Mouse (Mus musculus): Measurements from ENCODE around the gene Ccz1. TPM values are rescaled to one million over a fixed set of nuclear protein-coding genes. Genes with fewer than 3 reads are reported as not detected.

Gene Ccz1
- 87.4 and 98.1 TPM in 2 replicates for polyA plus RNA-seq (2015; fragmentation: Nextera tagmentation; extraction: Ambion mirVana)

DNA sequence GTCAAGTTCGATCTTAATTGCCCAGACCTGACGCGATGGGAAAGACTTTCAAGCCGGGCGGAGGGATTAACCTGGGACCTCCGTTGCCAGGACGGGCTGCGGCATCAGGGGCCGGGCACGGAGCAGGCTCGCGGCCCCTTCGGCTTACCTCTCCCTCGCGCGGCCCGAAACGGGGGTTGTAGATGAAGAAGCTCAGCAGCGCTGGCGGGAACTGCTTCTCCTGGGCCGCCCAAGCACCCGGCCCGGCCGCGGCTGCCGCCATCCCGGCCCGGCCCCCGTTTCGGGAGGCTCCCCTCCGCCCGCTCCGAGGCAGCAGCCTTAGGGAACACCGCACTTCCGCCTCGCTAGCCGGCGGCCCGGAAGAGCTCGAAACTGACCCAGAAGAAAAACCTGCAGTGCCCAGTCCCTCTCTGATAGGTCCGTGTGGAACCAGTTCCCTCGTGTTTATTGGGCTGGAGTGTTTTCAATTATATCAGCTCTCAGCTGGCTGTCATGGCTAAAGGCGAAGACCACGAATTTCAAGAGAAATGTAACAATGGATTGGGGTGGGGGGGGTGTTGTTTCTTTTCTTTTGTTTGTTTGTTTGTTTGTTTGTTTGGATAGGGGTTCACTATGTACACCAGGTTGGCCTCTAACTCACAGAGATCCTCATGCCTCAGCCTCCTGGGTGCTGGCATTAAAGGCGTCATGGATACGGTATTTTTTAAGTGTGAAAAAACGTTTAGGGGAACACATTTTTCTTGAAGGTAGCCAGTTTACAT, at the start of gene Ccz1:
TSS of gene Ccz1 (minus strand) at position 327 of the 761 bp plus-strand sequence.
- peak; percentile 100 for ATAC-seq
- no peak for TF ChIP-seq CTCF (IDR thresholded peaks at IDR 0.05)
- TF ChIP-seq EP300 (IDR thresholded peaks at IDR 0.05), result peak; percentile 30; the same call in 1 of the 2 replicates
- H3K27me3 ChIP-seq (replicated peaks; ENCODE audit: insufficient read depth, low read length), result no peaks in the 10 kb centered on the region
- peak within 1 kb of the TSS; percentile 87 for H3K9ac ChIP-seq (replicated peaks; ENCODE audit: low read depth)
- no peaks in the 10 kb centered on the region for H3K9me3 ChIP-seq (ENCODE audit: low read length)
- WGBS, result 3% methylated on average over 47 of the region's 47 CpGs
- no peaks in the 10 kb centered on the region for H3K4me1 ChIP-seq (ENCODE audit: insufficient read depth, low read depth, low read length)
- H3K4me2 ChIP-seq (replicated peaks; ENCODE audit: low read depth, low read length), result peak within 1 kb of the TSS; percentile 60
- peak within 1 kb of the TSS; percentile 87 for H3K27ac ChIP-seq (ENCODE audit: low read length)
- peak; percentile 96 for DNase-seq (ENCODE audit: low spot score)
- peaks cover 21% of the 10 kb centered on the region for H3K36me3 ChIP-seq (ENCODE audit: insufficient read depth, low read length)
- peak within 1 kb of the TSS; percentile 98 for H3K4me3 ChIP-seq (ENCODE audit: low read depth, low read length)

DNA sequence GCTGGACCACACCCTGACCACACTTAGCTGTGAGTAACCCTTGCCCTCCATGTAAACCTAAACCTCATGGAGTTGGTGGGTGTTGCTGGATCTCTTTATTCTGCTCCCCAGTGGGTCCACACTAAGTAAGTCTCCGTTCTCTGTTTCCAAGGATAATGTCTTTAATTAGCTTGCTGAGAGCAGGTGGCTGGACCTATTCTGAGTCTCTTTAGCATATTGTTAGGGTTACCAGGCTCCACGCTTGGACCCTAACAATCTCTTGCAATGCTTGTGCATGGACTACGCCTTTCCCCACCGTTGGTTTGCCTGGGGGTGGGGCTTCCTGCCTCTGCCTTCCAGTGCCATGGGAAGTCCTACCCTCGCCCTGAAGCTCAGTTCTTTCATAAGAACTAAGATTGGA, 49.4 kb upstream of the Ccz1 start:
- DNase-seq (ENCODE audit: low spot score), result no peak
- no peak overlapping the region for H3K4me2 ChIP-seq (replicated peaks; ENCODE audit: low read depth, low read length)
- WGBS, result 74% methylated on average over 5 of the region's 5 CpGs
- H3K36me3 ChIP-seq (ENCODE audit: insufficient read depth, low read length), result no peaks in the 10 kb centered on the region
- no peak overlapping the region for H3K9ac ChIP-seq (replicated peaks; ENCODE audit: low read depth)
- H3K4me1 ChIP-seq (ENCODE audit: insufficient read depth, low read depth, low read length), result no peaks in the 10 kb centered on the region
- no peak for ATAC-seq
- H3K27me3 ChIP-seq (replicated peaks; ENCODE audit: insufficient read depth, low read length), result no peaks in the 10 kb centered on the region
- H3K27ac ChIP-seq (ENCODE audit: low read length), result no peak overlapping the region
- no peak overlapping the region for H3K4me3 ChIP-seq (ENCODE audit: low read depth, low read length)
- TF ChIP-seq CTCF (IDR thresholded peaks at IDR 0.05), result no peak
- no peak for TF ChIP-seq EP300 (IDR thresholded peaks at IDR 0.05)
- no peaks in the 10 kb centered on the region for H3K9me3 ChIP-seq (ENCODE audit: low read length)

DNA sequence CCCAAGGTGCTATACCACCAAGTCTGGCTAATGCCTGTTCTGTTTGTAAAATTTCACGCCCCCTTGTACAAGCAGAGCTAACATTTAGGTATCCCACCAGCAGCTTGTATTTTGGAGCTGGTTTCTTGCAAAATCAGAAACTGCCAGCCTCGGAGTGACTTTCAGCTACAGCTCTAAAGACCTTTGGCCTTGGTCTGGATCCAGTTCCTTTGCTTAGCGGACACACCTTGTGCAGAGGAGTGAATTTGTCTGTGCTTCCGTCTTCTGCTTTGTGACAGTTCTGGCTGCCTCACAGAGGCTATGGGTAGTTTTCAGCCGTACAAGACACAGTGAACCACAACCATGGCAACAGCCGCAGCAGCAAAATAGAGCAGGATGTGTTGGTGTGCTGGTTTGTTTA, 39.7 kb upstream of the Ccz1 start:
- ATAC-seq (no peak), DNase-seq (ENCODE audit: low spot score) (no peak)
- WGBS, result 79% methylated on average over 6 of the region's 6 CpGs
- TF ChIP-seq CTCF (IDR thresholded peaks at IDR 0.05) (no peak), EP300 (IDR thresholded peaks at IDR 0.05) (no peak)
- H3K9ac ChIP-seq (replicated peaks; ENCODE audit: low read depth), result no peak overlapping the region
- H3K27me3 ChIP-seq (replicated peaks; ENCODE audit: insufficient read depth, low read length), result no peaks in the 10 kb centered on the region
- no peak overlapping the region for H3K4me2 ChIP-seq (replicated peaks; ENCODE audit: low read depth, low read length)
- H3K4me3 ChIP-seq (ENCODE audit: low read depth, low read length), result no peak overlapping the region
- no peaks in the 10 kb centered on the region for H3K4me1 ChIP-seq (ENCODE audit: insufficient read depth, low read depth, low read length)
- H3K36me3 ChIP-seq (ENCODE audit: insufficient read depth, low read length), result no peaks in the 10 kb centered on the region
- no peaks in the 10 kb centered on the region for H3K9me3 ChIP-seq (ENCODE audit: low read length)
- no peak overlapping the region for H3K27ac ChIP-seq (ENCODE audit: low read length)

DNA sequence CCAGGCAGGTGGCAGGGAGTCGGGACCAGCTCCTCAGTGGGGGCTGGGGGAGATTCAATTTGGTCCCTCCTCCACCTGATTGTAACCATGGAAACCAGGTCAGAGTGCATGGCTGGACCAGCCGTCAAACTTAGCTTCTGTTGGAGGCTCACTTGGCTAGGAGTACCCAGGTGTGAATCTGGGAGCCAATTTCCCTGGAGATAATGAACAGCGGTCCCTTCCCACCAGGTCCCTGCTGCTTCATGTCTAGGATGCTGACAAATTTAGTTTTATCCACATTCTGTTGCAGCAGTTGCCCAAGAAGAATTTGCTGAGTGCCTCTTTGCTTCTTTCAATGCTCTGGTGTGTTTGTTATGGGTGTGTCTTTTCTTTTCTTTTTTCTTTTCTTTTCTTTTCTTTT, 38.8 kb upstream of the Ccz1 start:
- H3K9me3 ChIP-seq (ENCODE audit: low read length), result no peaks in the 10 kb centered on the region
- WGBS, result 34% methylated on average over 3 of the region's 3 CpGs
- no peaks in the 10 kb centered on the region for H3K27me3 ChIP-seq (replicated peaks; ENCODE audit: insufficient read depth, low read length)
- no peaks in the 10 kb centered on the region for H3K4me1 ChIP-seq (ENCODE audit: insufficient read depth, low read depth, low read length)
- no peak overlapping the region for H3K4me3 ChIP-seq (ENCODE audit: low read depth, low read length)
- DNase-seq (ENCODE audit: low spot score) (no peak), ATAC-seq (no peak)
- H3K4me2 ChIP-seq (replicated peaks; ENCODE audit: low read depth, low read length), result no peak overlapping the region
- H3K36me3 ChIP-seq (ENCODE audit: insufficient read depth, low read length), result no peaks in the 10 kb centered on the region
- TF ChIP-seq CTCF (IDR thresholded peaks at IDR 0.05), result no peak
- no peak for TF ChIP-seq EP300 (IDR thresholded peaks at IDR 0.05)
- no peak overlapping the region for H3K27ac ChIP-seq (ENCODE audit: low read length)
- no peak overlapping the region for H3K9ac ChIP-seq (replicated peaks; ENCODE audit: low read depth)

DNA sequence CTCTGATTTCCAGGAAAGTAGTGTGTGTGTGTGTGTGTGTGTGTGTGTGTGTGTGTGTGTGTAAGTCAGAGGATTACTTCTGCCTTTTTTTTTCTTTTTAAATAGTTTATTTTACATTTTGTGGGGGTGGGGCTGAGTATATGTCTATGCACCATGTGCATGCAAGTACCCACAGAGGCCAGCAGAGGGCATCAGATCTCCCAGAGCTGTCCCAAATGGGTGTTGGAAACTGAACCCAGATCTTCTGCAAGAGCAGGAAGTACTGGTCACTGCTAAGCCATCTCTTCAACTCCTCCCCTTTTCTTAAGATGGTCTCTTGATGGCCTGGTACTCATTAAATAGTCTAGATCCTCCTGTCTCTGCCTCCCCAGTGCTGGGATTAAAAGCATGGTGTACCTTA, 36.6 kb upstream of the Ccz1 start:
- Histone ChIP-seq H3K36me3 (ENCODE audit: insufficient read depth, low read length) (no peaks in the 10 kb centered on the region), H3K4me2 (replicated peaks; ENCODE audit: low read depth, low read length) (no peak overlapping the region), H3K27me3 (replicated peaks; ENCODE audit: insufficient read depth, low read length) (no peaks in the 10 kb centered on the region), H3K4me1 (ENCODE audit: insufficient read depth, low read depth, low read length) (no peaks in the 10 kb centered on the region), H3K9ac (replicated peaks; ENCODE audit: low read depth) (no peak overlapping the region), H3K9me3 (ENCODE audit: low read length) (no peaks in the 10 kb centered on the region), H3K4me3 (ENCODE audit: low read depth, low read length) (no peak overlapping the region), H3K27ac (ENCODE audit: low read length) (no peak overlapping the region)
- DNase-seq (ENCODE audit: low spot score) (peak; percentile 11), ATAC-seq (no peak)
- TF ChIP-seq EP300 (IDR thresholded peaks at IDR 0.05), result no peak
- peak; percentile 55 for TF ChIP-seq CTCF (IDR thresholded peaks at IDR 0.05)

DNA sequence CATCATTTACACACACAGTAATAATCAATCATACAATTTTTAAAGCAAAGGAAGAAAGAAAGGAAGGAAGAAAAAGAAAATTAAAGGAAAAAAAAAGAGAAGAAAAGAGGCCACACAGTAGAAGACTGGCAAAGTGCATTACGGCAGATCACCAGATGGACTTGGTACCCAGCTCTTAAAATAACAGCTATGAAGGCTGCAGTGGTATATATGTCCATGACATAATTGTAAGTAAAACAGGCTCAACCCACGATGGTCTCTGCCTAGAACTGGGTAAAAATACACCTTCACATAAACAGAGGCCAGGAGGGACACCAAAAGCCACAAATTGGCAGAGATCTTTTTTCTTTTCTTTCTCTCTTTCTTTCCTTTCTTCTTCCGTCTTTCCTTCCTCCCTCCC, 35.2 kb upstream of the Ccz1 start:
- TF ChIP-seq CTCF (IDR thresholded peaks at IDR 0.05) (no peak), EP300 (IDR thresholded peaks at IDR 0.05) (no peak)
- ATAC-seq (no peak), DNase-seq (ENCODE audit: low spot score) (no peak)
- H3K9ac ChIP-seq (replicated peaks; ENCODE audit: low read depth), result no peak overlapping the region
- 62% methylated on average over 3 of the region's 3 CpGs for WGBS
- no peaks in the 10 kb centered on the region for H3K27me3 ChIP-seq (replicated peaks; ENCODE audit: insufficient read depth, low read length)
- no peaks in the 10 kb centered on the region for H3K9me3 ChIP-seq (ENCODE audit: low read length)
- H3K4me3 ChIP-seq (ENCODE audit: low read depth, low read length), result no peak overlapping the region
- no peaks in the 10 kb centered on the region for H3K4me1 ChIP-seq (ENCODE audit: insufficient read depth, low read depth, low read length)
- H3K4me2 ChIP-seq (replicated peaks; ENCODE audit: low read depth, low read length), result no peak overlapping the region
- no peaks in the 10 kb centered on the region for H3K36me3 ChIP-seq (ENCODE audit: insufficient read depth, low read length)
- no peak overlapping the region for H3K27ac ChIP-seq (ENCODE audit: low read length)

Data from lung, postnatal 0 days (tissue).